Mouse (Mus musculus) 3134 (cell line): Measurements from ENCODE around the gene Morc3.
"Not testable (repeated sequence)": the region's sequence is repeated elsewhere in the genome, so short reads cannot be mapped to it uniquely, and the experiment has no call there.

Source experiments
- DNase-seq: peaks from one replicate; pipeline ENCODE4 v3.0.0-alpha.2; 2011; ENCODE audit warnings: low spot score; ENCODE audit not compliant: insufficient read length; ENCODE audit errors: extremely low read depth

Morc3 gene

GRCm38 (mm10) chr16:93818691-93819324 lies 13.1 kb upstream of the Morc3 start:
- DNase-seq: no peak

GRCm38 (mm10) chr16:93819325-93819696 lies 12.6 kb upstream of the Morc3 start:
- no peak for DNase-seq

GRCm38 (mm10) chr16:93820040-93820439 lies 11.9 kb upstream of the Morc3 start:
- DNase-seq: no peak

DNA sequence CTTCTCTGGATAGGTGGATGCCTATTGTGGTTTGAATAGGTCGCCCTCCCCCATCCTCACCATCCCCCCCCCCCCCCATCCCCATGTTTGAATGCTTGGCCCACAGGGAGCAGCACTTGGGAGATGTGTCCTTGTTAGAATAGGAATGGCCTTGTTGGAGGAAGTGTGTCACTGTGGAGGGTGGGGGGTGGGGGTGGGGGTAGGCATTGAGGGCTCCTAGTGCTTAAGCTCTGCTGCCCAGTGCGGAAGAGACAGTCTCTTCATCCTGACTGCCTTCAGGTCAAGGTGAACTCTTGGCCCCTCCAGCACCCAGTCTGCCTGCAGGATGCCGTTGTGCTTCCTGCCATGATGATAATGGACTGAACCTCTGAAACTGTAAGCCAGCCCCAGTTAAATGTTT lies 10.2 kb upstream of the Morc3 start:
- DNase-seq: no peak

GRCm38 (mm10) chr16:93822433-93823225 lies 9.3 kb upstream of the Morc3 start:
- DNase-seq: not testable (repeated sequence)

GRCm38 (mm10) chr16:93824799-93825198 lies 7.1 kb upstream of the Morc3 start:
- DNase-seq: no peak

GRCm38 (mm10) chr16:93825463-93825862 lies 6.5 kb upstream of the Morc3 start:
- DNase-seq: no peak

DNA sequence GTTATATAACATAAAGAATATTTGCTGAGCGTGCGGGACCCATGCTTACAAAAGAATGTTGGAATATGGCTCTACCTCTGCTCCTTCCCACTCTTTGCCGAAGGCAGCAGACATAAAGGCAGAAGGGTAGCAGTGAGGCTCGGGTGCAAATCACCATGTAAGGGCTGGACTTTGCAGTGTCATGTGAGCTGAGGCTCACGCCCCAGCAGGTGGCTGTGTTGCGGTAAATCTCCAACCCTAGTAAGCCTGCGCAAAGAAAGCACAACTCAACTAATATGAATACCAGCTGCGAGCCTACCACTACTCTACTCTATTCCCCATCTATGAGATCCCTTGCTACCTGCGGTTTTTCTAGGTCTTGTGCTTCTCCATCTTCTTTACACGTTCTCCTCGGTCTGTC lies 5.9 kb upstream of the Morc3 start:
- DNase-seq: no peak

DNA sequence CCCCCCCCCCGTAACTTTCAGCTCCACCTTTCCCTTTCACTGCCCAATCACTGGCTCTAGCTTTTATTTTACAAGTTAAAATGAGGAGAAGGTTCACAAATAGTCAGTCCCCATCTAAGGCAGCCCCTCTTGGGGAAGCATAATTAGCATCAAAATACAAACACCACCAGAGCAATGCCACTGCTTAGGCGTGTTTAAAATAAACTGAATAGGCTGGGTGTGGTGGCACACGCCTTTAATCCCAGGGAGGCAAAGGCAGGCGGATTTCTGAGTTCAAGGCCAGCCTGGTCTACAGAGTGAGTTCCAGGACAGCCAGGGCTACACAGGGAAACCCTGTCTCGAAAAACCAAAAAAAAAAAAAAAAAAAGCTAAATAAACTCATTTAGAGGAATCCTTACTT lies 5.4 kb upstream of the Morc3 start:
- not testable (repeated sequence) for DNase-seq

GRCm38 (mm10) chr16:93826909-93827308 lies 5.0 kb upstream of the Morc3 start:
- DNase-seq: no peak

DNA sequence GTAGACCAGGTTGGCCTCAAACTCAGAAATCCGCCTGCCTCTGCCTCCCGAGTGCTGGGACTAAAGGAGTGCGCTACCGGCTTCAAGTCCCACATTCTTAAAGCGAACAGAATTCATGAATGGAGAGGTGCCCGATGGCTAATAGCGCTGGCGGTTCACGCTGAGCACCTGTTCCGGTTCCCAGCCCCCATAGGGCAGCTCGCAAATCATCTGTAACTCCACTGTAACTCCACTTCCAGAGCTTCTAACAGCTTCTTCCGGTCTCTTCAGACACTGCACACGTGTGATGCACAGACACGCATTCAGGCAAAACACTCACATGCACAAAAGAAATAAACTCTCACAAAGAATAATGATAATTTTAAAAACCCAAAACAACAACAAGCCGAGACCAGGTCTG lies 2.4 kb upstream of the Morc3 start:
- no peak for DNase-seq

GRCm38 (mm10) chr16:93830071-93830470 lies 1.9 kb upstream of the Morc3 start:
- no peak for DNase-seq

- no peak for DNase-seq
Measured at GRCm38 (mm10) chr16:93830916-93831315, 1.0 kb upstream of the Morc3 start.

- DNase-seq: peak; percentile 76
Measured at GRCm38 (mm10) chr16:93832451-93833276, 743 bp downstream of the Morc3 start.

GRCm38 (mm10) chr16:93833551-93833950 lies 1.6 kb downstream of the Morc3 start:
- peak; percentile 59 for DNase-seq

GRCm38 (mm10) chr16:93834076-93834475 lies 2.2 kb downstream of the Morc3 start:
- DNase-seq: no peak

- DNase-seq: no peak
Measured at GRCm38 (mm10) chr16:93839049-93839448, 7.1 kb downstream of the Morc3 start.

DNA sequence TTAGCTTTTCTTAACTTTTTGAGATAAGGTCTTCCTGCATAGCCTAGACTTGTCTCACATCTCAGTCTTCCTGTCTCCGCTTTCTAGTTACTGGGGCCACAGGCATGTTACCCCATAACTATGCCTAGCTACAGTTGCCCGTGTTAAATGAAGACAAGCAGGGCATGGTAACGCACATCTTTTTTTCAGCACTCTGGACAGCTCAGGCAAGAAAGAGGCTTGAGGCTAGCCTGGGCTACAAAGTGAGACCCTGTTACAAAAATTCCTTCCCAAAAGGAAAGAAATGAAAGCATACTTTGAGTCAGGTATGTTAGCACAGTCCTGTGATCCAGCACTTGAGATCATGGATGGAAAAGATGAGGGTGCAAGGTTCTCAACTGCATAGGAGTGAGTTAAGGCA lies 18.6 kb downstream of the Morc3 start:
- DNase-seq: no peak

- DNase-seq: no peak
Measured at GRCm38 (mm10) chr16:93859967-93860366, 28.0 kb downstream of the Morc3 start.

DNA sequence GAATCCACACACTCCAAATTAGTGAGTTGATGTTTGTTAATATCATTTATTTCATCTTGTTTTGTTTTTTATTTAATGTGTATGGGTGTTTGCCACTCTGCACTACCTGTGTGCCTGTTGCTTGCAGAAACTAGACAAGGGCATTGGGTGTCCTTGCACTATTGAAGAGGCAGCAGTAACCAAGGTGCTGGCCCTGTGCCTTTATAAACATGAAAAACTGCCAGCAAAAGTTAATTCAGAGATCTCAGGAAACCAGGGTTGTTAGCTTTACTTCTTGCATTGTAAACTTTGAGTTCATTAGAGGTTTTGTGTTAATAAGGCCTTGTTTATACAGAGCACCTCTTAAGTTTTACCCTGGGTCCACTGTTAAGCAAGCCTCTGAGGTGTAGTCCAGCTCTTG lies 28.8 kb downstream of the Morc3 start:
- DNase-seq: no peak

DNA sequence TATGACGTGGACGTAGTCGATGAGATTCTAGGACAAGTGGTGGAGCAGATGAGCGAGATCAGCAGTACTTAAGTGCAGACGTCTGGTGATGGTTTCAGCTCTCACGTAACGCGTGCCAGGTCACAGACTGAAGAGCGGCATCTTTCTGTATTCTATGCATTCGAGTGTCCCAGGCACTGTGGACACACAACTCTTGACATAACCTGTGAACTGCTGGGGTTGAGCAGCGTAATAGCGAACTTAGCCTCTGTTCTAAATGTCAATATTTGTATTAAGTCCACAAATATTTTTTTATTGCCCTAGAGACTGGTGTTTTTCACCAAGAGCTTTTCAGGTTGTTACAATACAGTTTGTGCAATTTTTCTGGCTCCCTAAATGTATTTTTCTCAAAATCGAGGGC lies 42.9 kb downstream of the Morc3 start:
- DNase-seq: no peak
